Mouse (Mus musculus): ENCODE measurements at regions not wholly inside any gene's neighbourhood (a gene's known extent, or its start where the extent isn't known, plus 50 kb on each side); places are given as distances from the start of the nearest gene placed in this dataset.
A peak's percentile ranks its signal among the peaks of the same experiment; 100 is the strongest.

- DNase-seq (ENCODE audit: low spot score), result no peak
Measured at GRCm38 (mm10) chr2:28141975-28142374, 50.8 kb upstream of the Olfm1 start.

DNA sequence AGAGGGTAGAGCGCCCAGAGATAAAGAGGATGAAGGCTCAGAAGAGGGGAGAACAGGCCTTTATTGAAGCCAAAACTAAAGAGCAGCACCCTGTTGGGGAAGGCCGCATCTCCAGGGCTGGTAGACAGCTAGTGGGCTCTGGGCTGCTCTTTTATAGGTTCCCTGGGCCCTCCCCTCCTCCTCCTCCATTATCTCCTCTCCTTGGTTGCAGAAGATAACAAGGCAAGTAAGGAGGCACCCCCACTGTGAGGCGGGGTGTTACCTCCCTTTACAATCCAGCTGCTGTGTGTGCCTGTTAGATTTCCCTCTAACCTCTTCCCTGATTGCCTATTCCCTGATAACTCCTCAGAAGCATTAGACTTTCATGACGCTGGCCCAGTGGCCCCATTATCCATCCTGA, 51.2 kb upstream of the Olfm1 start:
- peak; percentile 28 for DNase-seq (ENCODE audit: low spot score)

DNA sequence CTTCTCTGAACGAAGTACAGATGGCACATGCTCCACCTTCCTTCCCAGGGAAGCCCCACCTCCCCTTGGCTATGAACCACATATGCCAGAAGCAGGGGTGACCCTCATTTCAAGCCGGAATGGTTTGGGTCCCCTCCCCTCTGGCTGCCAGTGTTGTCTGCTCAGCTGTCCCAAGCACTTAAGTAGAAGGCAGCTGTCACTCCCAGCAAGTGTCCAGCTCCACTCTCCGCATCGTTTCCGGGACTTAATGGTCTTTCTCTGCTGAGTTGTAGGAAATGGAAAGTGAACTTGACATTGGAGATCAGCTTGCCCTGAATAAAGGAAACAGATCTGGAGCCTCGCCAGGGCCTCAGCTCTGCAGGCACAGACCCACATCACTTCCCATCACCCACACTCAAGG, 53.9 kb upstream of the Fcnb start:
- DNase-seq (ENCODE audit: low spot score), result no peak

- DNase-seq (ENCODE audit: low spot score), result no peak
Measured at GRCm38 (mm10) chr2:28134605-28135004, 49.9 kb upstream of the Fcnb start.

Data from embryo, embryonic 10 days (tissue).